Mouse (Mus musculus) heart, embryonic 11.5 days (tissue): ENCODE measurements around the gene Irak1bp1. TPM values are rescaled to one million over a fixed set of nuclear protein-coding genes. Genes with fewer than 3 reads are reported as not detected.

Experiments
- polyA plus RNA-seq: library from polyadenylated mRNA; unstranded; fragments of >200 nt; fragmentation: Nextera tagmentation; extraction: Ambion mirVana; gene quantifications from 2 replicates; pipeline ENCODE4 v1.2.1, GENCODE M21; 2014

Gene Irak1bp1
- polyA plus RNA-seq, 1 experiment from 2014 or later = 13.3 TPM

Other genes with a start within 250 kb of the Irak1bp1 start
- gene Phip, start 146.0 kb downstream of the Irak1bp1 start, polyA plus RNA-seq = 58.6 and 61.9 TPM in 2 replicates